Mouse (Mus musculus): ENCODE results near the gene Elavl3.

DNA sequence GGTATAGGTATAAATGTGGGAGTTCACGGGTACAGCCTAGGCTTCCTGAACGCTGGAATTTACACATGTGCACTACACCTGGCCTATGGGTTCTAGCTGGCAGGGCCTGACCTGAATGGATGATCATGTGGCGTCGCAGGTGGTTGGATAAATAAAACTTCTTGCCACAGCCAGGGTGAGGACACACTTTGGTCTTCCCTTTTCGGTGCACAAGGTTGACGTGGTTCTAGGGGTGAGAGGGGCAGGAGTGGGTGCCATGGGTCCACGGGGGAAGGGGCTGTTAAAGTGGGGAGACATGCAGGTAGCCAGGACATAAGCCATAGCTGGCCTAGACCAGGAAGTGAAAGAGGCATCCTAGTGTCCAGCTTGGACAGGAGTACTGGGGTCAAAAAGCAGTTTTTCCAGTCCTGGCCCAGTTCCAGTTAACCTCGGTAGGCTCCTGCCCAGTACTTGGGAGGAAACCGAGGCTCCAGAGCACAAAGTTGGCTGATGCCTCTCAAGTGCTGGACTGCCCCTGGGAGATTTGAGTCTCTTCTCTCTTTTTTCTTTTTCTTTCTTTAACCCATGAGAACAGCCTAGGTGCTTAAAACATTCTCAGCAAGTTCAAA, 4.6 kb upstream of the Elavl3 start:
- TF ChIP-seq GATA1 (IDR thresholded peaks at IDR 0.05; ENCODE audit: borderline replicate concordance, low read length) = no peak
- TF ChIP-seq FLI1 (IDR thresholded peaks at IDR 0.05; ENCODE audit: low read length) = no peak
